Mouse (Mus musculus): Measurements from ENCODE around the gene Hes1. TPM values are rescaled to one million over a fixed set of nuclear protein-coding genes. Genes with fewer than 3 reads are reported as not detected.

The Hes1 gene
- total RNA-seq (2022), result 10 to 100 TPM; 17.9 to 29.6 (median 23.7) TPM

DNA sequence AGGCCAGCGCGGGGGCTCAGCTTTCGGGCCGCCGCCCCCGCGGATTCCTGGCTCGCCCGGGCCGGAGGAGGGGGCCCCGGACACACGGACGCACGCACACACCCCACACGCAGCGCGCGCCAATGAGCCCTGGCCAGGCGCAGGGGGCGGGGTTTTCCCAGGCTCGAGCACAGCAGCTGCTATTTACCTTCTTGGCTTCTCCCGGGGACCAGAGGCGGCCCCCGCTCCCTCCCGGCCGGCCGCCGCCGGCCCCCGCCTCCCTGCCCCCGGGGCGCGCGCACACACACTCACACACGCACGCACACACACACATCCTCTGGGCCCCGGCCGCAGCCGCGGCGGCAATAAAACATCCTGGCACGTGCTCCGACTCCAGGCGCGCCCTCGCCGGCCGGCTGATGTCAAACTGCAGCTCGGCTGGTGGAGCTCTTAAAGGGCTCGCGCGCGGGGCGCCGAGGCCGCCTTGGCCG is at the start of gene Hes1:
Gene Hes1, plus strand, starts transcription at position 401 of the 470 bp plus-strand sequence.
- peak; percentile 92 for DNase-seq (ENCODE audit: low spot score)

DNA sequence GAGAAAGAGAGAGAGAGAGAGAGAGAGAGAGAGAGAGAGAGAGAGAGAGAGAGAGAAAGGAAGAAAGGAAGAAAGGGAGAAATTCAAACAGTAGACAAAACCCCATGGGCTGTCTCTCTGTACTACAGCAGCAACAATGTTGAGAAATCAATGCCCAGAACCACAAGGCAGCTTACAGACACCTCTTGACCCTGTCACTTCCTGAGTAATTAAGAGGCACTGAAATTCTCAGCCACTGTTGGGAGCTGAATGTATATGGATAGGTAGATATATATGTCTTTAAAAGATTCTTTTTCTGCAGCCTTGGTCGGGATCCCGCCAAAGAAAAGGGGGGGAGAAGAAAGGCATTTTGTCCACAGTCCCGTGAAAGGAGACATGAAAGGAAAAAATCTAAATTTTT is 48.1 kb upstream of the Hes1 start:
- DNase-seq (ENCODE audit: low spot score), result no peak

DNA sequence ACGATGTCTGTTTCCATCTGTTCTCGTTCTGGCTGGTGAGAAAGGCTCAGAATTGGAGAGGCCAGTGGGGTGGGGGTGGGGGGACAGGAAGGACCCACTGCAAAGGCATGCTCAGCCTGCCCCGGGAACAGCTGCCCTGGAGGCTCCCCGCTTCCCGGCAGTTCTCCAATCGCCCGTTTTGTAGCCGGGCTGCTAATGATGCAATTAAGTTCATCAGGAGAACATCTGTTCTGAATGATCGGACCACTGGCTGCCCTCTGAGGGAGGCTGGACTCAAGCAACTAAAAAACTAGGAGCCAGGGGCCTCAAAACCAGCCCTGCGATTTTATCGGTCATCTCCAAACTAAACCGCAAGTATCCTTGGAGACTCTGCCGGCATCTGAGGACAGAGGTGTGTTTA is 44.1 kb upstream of the Hes1 start:
- DNase-seq (ENCODE audit: low spot score), result peak; percentile 36

DNA sequence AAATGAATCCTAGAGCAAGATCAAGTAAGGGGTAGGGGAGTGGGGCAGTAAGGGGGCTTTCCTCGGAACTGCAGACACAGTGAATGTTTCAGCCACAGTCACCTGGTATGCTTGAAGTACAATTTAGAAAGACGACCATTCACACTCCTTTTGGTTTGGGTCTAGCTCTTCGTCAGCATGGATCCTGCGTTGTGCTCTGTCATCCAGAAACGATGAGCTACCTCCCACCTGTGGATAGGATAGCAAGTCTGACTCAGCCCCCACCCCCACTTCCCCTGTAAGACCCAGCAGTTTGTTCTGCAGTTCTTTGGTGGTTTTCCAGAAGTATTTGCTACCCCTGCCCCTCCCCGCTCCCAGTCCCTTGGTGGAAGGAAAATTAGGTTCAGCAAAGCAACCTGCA is 41.8 kb upstream of the Hes1 start:
- no peak for DNase-seq (ENCODE audit: low spot score)

DNA sequence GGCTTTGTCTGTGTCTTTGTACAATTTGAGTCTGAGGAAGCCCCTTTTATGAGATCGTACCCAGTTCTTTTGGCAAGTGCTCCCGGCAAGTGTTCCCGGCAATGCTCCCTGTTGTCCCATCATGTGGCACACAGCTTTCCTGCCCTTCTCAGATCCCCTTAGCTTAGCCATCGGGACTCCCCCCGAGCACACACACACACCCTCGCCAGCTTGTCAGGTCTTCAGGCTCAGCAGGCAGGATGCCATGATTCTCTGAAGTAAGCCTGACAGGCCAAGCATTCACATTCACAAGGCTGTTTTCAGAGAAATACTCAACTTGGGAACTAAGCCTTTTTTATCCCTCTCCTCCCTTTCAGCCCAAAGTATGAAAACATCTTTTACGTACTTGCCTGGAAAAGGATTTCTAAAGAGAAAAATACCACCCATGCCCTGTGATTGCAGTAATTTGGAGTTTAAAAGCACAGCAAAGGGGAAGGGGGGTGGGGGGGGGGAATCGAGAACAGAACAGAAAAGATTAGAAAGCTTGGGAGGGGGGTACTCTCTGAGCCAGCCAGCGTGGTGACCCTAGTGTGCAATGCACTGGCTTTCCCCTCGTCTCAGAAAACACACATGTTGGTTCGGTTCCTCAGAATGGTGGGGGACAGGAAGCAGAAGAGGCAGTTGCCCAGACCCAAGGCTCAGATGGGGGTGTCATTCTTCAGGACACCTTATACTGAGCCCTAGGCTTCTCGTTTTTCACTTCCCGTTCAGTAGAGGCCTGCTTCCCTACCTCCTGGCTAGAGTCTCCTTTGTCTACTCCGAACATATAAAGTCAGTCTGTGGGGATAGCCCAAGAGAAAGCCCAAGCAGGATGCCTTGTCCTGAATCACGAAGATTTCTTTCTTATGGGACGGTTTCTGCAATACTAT is 41.0 kb upstream of the Hes1 start:
- DNase-seq (ENCODE audit: low spot score), result no peak

DNA sequence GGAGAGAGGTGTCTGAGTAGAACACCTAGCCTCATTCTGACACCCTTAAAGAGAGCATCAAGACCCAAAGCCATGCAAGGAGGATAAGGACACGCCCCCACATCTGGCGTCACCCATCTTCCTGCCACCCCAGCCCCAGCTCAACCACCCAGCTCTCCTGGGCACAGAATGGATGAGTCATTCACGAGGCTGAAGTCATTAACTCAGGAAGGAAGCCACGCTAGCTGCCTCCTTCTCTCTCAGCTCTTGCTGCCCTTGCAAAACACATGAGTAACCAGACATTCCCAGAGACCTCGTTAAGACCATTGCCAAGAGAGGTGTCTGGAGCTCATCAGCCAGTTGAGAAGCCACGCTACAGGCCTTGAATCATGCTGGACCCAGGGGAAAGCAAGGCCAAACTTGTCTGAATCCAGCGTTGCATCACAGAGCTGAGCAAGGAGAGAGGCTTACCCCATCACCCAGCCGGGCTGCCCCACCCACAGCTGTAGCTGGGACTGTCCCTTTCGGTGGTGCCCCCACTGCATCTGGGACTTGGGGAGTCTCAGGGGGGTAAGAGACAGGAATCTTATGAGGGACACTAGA is 39.4 kb upstream of the Hes1 start:
- peak; percentile 40 for DNase-seq (ENCODE audit: low spot score)

DNA sequence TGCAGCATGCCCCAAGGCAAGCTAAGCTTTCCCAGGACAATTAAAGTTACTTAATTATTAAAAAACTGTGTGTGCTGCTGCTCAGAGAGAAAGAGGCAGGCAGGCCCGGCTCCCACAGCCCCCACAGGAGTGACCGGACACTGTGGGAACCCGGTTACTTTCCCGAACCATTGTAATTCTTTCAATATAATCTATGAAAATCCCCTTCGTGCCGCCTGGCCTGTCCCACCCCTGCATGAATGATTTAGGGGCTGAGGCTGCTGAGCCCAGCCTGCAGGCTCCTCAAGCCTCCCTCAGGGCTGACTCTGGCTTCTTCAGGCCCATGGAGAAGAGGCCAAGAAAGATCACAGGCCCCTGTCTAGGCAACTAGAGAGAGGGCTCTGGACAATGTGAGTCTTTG is 36.0 kb upstream of the Hes1 start:
- no peak for DNase-seq (ENCODE audit: low spot score)

DNA sequence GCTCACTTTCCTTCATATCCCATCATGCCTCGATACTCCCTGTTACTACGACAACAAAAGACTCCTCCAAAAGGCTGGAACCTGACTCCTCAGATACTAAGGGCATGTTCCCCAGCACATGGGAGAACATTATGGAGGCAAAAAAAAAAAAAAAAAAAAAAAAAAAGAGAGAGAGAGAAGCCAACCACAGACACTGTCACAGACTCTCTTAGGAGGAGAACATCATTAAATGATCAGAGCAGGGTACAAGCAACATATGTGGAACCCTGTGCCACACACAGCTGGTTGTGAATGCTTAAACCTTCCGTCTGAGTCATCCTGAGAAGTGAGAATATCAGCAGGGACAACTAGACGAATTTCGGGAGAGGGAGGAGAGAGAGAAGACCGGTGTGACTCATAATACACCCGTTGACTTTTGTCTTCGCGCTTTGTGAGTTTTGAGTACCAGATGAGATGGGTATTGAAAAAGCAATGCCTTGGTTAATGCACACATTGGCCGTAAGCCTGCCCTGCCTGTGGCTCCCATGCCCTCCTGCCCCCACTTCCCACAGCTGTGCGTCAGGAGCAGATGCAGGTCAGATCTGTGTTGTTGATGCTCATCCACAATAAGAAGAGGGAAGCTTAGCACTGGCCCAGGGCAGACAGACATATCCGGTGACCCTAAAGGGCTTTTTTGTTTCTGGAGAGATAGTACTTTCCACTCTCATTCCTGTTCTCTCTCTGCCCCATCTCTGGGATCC is 34.8 kb upstream of the Hes1 start:
- DNase-seq (ENCODE audit: low spot score), result no peak

DNA sequence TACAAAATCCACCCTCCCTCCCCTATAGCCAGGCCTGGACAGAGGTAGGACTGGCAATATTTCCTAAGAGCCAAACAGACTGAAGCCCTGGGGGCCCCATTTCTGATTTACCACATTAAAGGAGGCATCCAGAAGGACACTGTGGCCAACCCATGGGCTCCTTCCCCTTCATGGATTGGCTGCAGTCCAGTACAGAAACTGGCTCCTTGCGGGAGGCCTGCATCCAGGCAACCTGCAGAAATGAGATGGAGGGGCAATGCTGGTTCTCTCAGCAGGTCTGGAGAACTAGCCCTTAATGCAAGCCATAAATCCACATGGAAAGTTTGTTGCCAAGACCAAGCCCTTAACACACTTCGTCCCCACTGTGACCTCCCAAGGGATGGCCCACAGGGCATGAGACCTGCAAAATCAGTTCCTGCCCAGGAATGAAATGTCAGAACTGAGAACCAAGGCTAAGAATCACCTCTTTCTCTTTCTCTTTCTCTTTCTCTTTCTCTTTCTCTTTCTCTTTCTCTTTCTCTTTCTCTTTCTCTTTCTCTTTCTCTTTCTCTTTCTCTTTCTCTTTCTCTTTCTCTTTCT is 31.8 kb upstream of the Hes1 start:
- DNase-seq (ENCODE audit: low spot score), result no peak

DNA sequence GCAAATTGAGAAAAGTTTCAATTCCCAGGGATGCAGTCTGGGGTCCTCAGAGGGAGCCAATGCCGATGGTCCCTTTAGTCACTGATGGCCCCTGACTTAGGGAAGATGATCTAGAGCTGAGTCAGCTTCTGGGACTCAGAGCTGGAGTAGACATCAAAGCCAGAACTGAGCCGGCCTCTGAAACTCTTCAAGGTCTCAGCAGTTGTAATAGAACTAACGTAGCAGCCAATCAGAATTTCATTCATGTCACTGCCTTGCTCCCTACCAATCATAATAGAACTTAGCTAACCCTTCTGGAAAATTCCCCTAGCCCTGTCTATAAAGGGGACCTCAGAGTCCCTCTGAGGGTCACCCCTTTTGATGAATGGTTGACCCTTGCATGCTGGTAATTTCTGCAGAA is 30.8 kb upstream of the Hes1 start:
- no peak for DNase-seq (ENCODE audit: low spot score)

DNA sequence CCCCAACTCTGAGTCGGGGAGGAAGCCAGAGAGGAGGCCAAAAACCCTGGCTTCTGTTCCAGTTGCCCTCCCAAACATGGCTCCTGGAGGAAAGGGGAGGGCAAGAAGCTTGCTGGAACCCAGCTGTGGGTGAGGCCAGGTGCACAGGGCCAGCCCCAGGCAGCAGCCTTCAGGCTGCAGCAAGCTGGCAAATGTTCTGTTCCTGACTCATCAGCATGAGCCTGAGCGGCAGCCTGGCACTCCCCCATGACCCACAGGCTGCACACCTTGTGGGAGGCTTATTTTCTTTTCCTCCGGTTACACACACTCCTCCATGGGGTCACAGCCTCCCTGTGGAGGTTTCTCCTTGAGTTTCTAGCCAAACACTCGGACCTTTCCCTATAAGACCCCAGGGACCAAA is 30.2 kb upstream of the Hes1 start:
- no peak for DNase-seq (ENCODE audit: low spot score)

DNA sequence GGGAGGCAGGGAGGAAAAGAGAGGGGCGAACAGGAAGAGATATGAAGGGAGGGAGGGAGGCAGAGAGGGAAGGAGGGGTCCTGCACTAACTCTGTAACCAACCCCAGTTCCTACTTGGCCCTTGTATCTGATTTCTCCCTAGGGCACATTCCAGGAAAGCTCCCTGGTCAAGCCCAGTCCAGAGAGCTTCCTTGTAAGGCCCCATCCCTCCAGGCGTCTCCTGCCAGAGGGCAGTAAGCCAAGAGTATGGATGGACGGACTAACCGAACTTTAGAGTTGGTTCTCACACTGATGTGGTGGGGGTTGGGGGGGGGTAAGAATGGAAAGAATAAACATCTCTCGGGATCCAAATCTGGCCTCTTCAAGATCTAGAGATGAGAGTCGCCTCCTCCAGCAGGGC is 29.7 kb upstream of the Hes1 start:
- DNase-seq (ENCODE audit: low spot score), result no peak

DNA sequence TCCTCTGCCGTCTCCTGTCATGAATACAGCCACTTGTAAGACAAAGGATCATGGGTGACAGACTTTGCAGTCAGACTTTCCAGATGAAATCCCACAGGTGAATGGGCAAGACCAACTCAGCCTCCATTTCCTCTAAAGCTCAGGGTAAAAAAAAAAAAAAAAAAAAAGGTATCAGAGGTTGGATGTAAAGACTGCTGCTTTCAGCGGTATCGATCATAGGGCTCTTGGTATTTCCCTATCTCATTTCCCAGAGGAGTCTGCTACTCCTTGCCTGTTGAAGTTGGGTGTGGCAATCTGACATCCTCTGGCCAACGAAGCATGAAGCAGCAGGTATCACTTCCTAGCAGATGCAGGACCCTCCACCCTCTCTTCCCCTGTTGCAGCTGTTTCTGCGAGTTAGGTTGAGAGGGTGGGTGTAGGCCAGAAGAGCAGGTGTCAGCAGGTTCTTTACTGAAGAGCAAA is 29.2 kb upstream of the Hes1 start:
- no peak for DNase-seq (ENCODE audit: low spot score)

DNA sequence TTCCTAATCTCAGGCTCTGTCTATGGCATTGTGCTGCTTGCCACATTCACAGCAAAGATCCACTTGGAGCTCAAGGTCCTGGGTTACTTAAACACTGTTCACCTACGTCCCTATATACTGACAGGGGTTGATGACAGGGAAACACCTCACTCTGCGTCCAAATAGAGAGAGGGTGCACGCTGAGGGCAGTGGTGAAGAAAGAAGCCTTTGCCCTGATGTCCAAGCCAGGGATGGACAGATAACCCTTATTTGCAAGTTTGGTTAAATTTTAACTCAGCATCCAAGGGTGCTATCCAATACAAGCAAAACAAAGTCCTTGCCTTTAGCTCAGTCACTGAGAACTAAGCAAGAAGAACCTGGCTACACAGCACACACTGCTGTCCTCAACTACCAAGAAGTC is 28.1 kb upstream of the Hes1 start:
- no peak for DNase-seq (ENCODE audit: low spot score)

DNA sequence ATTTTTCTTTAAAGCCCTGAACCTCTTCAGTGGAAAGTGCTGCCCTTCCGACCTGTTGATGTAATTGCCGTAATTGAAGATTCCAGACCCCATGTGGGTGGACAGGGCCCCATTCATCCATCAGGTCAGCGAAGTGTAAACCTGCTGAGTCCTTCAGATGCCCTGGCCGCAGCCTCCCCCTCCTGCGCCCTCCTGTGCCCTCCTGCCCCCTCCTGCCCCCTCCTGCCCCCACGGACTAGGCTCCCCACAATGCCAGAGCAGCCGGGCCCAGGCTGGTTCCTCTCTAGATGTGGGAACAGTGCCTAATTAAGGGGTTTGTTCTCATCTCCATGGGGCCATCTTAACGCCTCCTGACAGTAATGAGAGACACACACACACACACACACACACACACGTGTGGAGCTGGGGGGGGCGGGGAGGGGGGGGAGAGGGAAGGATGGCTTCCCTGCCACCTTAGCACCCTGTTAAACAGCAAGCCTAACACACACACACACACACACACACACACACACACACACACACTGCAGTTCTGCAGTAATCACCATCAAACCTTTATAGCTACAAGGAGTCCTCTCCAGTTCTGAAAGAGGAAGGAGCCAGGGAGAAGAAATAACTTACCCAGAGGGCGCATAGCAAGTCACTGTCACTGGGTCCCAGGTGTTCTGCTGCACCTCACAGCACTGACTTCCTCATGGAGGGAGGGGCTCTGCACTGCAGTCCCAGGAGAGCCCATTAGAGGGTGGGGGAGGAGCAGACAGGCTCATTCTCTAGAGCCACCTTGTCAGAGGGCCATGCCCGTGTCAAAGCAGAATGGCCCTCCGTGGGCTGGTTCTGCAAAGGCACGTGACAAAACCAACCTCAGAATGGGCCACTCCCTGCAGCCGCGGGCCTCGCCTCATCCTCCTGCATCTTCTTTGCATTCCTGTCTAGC is 25.3 kb upstream of the Hes1 start:
- no peak for DNase-seq (ENCODE audit: low spot score)

DNA sequence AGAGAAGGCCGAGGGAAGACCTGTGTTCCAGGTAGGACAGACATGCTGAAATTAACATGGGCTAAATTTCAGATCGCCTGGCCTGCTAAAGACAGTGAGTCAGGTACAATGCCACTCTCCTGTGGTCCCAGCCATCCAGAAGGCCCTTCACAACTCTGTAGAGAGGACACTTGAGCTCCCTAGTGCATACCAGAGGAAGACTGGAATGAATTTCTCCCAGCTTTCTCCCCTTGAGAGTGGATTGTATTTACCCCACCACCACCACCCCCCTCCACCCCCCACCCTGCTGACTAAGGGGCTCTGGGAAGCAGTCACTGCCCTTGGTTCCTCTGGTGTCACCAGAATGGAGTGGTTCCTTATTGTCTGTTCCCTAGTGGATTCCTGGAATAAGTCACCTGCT is 24.3 kb upstream of the Hes1 start:
- no peak for DNase-seq (ENCODE audit: low spot score)

DNA sequence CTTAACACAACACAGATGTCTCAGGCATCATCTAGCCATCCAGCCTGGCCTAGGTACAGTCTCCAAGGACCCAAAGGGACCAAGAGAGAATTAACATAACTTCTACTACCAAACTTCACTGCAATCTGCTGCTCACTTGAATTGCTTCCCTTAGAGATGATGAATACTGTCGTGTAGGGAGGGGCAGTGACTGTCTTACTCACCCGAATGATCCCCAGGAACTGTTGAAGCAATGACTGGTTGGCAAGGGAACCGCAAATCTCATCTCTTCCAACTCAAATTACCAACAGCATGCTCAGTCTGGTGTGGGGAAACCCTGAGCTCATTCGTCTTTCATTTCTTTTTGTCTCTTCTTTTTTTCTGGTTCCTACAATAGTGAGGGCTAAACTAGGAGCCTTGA is 21.3 kb upstream of the Hes1 start:
- no peak for DNase-seq (ENCODE audit: low spot score)

DNA sequence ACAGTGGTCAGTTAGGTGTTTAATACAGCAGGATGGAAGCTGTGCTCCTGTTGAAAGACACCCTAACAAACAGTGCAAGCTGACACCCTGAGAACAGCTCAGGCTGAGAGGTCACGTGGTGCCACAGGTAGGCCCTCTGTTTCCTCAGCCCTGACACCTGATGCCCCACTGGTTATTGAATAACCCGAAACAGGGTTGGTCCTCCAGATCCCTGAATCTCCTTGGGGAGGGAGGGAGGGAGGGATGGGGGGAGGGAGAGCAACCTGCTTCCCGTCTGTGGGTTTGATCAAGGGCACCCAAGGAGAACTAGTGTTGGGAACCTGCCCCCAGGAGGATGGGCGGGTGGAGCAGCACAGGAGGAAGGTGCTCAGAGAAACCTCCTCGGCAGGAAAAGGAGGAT is 18.6 kb upstream of the Hes1 start:
- DNase-seq (ENCODE audit: low spot score), result no peak

DNA sequence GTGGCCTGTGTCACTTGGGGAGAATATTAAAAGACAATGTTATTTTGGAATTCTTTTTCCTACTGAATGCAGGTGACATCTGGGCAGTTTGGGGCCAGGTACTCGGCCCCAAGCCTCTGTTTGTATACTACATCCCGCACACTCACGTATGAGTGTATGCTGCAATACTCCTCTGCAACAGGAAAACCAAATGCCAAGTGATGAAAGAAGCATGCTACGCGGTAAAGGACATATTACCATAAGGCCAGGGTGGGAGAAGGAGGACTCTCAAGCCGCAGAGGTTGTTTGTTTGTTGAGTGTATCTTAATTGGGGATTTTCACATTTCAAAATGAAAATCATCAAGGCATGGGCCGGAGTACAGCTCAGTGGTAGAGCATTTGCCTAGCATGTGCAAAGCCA is 17.2 kb upstream of the Hes1 start:
- no peak for DNase-seq (ENCODE audit: low spot score)

DNA sequence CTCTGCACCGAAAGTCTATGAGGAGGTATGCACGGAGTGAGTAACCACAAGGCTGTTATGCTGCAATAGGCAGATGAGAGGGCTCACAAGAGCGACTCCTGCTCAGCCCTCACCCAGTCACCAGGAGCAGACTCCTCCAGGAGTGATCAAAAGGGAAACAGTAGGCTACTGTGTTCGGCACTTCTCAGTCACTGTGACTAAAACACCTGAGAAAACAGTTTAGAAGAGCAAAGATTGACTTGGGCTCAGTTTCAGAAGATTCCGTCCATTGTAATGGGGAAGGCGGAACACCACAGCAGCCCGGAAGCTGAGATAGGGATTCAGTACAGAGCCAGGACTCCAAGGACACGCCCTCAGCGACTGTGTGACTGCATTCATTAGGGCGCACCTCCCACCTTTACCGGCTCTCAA is 16.8 kb upstream of the Hes1 start:
- no peak for DNase-seq (ENCODE audit: low spot score)
